Mouse (Mus musculus): ENCODE results near the gene Areg. TPM values are rescaled to one million over a fixed set of nuclear protein-coding genes. Genes with fewer than 3 reads are reported as not detected.

Areg gene
- polyA plus RNA-seq, 1 experiment from 2014 or later = 4.0 TPM

Other genes starting within 250 kb of the Areg start
- gene Cxcl1, start 248.4 kb upstream of the Areg start, polyA plus RNA-seq (2015; fragmentation: Nextera tagmentation; extraction: Ambion mirVana) = 0.94 and 1.1 TPM in 2 replicates
- gene Cxcl2, start 235.7 kb upstream of the Areg start, polyA plus RNA-seq (2015; fragmentation: Nextera tagmentation; extraction: Ambion mirVana) = not detected in 2 replicates
- 26.9 and 32.9 TPM in 2 replicates for gene Mthfd2l, start 208.5 kb upstream of the Areg start, polyA plus RNA-seq (2015; fragmentation: Nextera tagmentation; extraction: Ambion mirVana)
- not detected in 2 replicates for gene Epgn, start 112.1 kb upstream of the Areg start, polyA plus RNA-seq (2015; fragmentation: Nextera tagmentation; extraction: Ambion mirVana)
- 0.43 and 0.80 TPM in 2 replicates for gene Ereg, start 65.0 kb upstream of the Areg start, polyA plus RNA-seq (2015; fragmentation: Nextera tagmentation; extraction: Ambion mirVana)